Mouse (Mus musculus): ENCODE measurements around the gene Cage1.

GRCm38 (mm10) chr13:38077113-38077512, 40.2 kb upstream of the Cage1 start:
- TF ChIP-seq CTCF (IDR thresholded peaks at IDR 0.05) (no peak), EP300 (IDR thresholded peaks at IDR 0.05) (no peak)
